Mouse (Mus musculus): Measurements from ENCODE around the gene Nisch. TPM values are rescaled to one million over a fixed set of nuclear protein-coding genes. Genes with fewer than 3 reads are reported as not detected.

Gene Nisch
- polyA plus RNA-seq, 1 experiment from 2014 or later = 368 TPM

DNA sequence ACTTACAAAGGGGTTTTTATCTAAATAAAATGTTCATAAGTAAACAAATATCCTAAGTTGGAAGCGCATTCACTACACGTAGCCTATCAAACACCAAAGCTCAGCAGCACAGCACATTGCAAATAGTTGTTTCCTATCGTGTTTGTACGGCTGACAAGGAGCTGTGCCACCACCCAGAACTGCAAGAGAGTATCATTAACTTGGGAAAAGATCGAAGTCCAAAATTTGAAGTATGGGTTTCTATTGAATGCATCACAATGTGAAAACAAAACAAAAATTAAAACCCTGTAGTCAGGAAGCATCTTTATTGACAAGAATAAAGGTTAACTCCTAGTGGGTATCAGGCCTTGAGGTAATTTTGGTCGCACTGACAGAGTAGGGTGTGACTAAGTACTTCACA is 31.6 kb upstream of the Nisch start:
- Histone ChIP-seq H3K4me1 (ENCODE audit: control insufficient read depth, insufficient read depth, low read length) (peaks cover 6% of the 10 kb centered on the region; the same call in 1 of the 2 replicates), H3K4me2 (replicated peaks; ENCODE audit: low read depth, low read length) (no peak overlapping the region), H3K27me3 (ENCODE audit: control insufficient read depth, insufficient read depth, low read length) (no peaks in the 10 kb centered on the region), H3K36me3 (ENCODE audit: control insufficient read depth, insufficient read depth, low read length) (peaks cover 8% of the 10 kb centered on the region; the same call in 1 of the 2 replicates), H3K9ac (replicated peaks; ENCODE audit: low read depth, low read length) (no peak overlapping the region), H3K9me3 (ENCODE audit: control insufficient read depth, low read depth, low read length) (no peaks in the 10 kb centered on the region), H3K27ac (ENCODE audit: low read length) (no peak overlapping the region), H3K4me3 (ENCODE audit: low read depth, low read length) (no peak overlapping the region)
- 87% methylated on average over 6 of the region's 6 CpGs for WGBS
- ATAC-seq (ENCODE audit: insufficient number of reproducible peaks, insufficient read depth, low FRiP score, low read depth) = no peak

DNA sequence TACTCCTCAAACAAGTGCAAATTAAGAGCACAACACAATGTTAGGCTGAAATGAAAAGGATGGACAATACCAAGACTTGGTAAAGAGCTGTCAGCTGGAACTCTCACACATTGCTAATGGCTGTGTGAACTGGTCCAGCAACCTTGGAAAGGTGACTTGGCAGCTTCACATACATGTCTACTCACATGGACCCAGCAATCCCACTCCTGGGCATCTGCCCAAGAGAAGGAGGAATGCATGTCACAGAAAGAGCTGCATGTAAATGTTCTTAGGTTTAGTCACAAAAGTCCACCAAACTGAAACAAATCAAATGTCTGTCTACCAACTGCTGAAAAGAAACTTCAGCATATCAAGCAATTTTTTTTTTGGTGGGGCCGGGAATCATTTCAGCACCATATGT is 29.2 kb upstream of the Nisch start:
- no peak overlapping the region for H3K4me2 ChIP-seq (replicated peaks; ENCODE audit: low read depth, low read length)
- no peaks in the 10 kb centered on the region for H3K36me3 ChIP-seq (ENCODE audit: control insufficient read depth, insufficient read depth, low read length)
- no peaks in the 10 kb centered on the region for H3K27me3 ChIP-seq (ENCODE audit: control insufficient read depth, insufficient read depth, low read length)
- no peak overlapping the region for H3K27ac ChIP-seq (ENCODE audit: low read length)
- no peak overlapping the region for H3K9ac ChIP-seq (replicated peaks; ENCODE audit: low read depth, low read length)
- H3K9me3 ChIP-seq (ENCODE audit: control insufficient read depth, low read depth, low read length) = no peaks in the 10 kb centered on the region
- no peak for ATAC-seq (ENCODE audit: insufficient number of reproducible peaks, insufficient read depth, low FRiP score, low read depth)
- H3K4me1 ChIP-seq (ENCODE audit: control insufficient read depth, insufficient read depth, low read length) = no peaks in the 10 kb centered on the region; the same call in 1 of the 2 replicates
- no peak overlapping the region for H3K4me3 ChIP-seq (ENCODE audit: low read depth, low read length)
- WGBS = 73% methylated on average over 1 of the region's 1 CpGs

DNA sequence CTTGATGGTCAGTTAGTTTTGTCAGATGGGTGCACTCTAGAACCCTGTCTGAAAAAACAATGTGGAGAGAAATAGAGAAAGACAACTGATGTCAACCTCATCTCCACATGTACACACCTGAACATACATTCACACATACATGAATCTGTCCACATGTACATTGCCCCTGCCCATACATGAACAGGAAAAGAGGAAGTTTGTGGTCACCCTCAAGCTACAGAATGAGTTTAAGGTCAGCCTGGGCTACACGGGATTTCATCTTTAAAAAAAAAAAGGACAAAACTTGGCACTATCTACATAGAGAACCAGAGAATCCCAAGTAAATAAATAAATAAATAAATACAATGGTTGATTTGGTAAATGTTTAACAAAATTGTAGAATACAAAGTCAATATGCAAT is 28.0 kb upstream of the Nisch start:
- H3K9me3 ChIP-seq (ENCODE audit: control insufficient read depth, low read depth, low read length) = no peaks in the 10 kb centered on the region
- H3K27me3 ChIP-seq (ENCODE audit: control insufficient read depth, insufficient read depth, low read length) = no peaks in the 10 kb centered on the region
- no peaks in the 10 kb centered on the region for H3K36me3 ChIP-seq (ENCODE audit: control insufficient read depth, insufficient read depth, low read length)
- 74% methylated on average over 1 of the region's 1 CpGs for WGBS
- H3K27ac ChIP-seq (ENCODE audit: low read length) = no peak overlapping the region
- H3K4me1 ChIP-seq (ENCODE audit: control insufficient read depth, insufficient read depth, low read length) = no peaks in the 10 kb centered on the region
- no peak overlapping the region for H3K9ac ChIP-seq (replicated peaks; ENCODE audit: low read depth, low read length)
- no peak overlapping the region for H3K4me3 ChIP-seq (ENCODE audit: low read depth, low read length)
- ATAC-seq (ENCODE audit: insufficient number of reproducible peaks, insufficient read depth, low FRiP score, low read depth) = no peak
- no peak overlapping the region for H3K4me2 ChIP-seq (replicated peaks; ENCODE audit: low read depth, low read length)

DNA sequence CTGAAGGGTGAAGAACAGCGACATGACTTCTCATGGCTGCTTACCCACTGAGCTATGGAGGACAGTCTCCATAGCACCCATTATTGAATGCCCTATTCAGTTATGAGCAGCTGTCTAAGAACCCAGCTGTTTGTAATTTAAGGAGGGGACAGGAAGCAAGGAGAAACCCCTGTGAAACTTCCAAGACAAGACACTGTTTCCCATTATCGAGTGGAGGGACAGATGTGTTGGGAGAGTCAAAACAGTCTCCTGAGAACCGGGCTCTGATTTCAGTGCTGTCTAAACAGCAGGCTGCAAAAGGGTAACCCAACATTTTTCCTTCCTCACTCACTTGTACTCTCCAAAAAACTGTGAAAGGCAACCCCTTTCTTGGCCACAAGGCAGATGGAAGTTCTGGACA is 23.8 kb upstream of the Nisch start:
- Histone ChIP-seq H3K36me3 (ENCODE audit: control insufficient read depth, insufficient read depth, low read length) (no peaks in the 10 kb centered on the region), H3K9ac (replicated peaks; ENCODE audit: low read depth, low read length) (no peak overlapping the region), H3K4me3 (ENCODE audit: low read depth, low read length) (no peak overlapping the region), H3K27me3 (ENCODE audit: control insufficient read depth, insufficient read depth, low read length) (no peaks in the 10 kb centered on the region), H3K4me2 (replicated peaks; ENCODE audit: low read depth, low read length) (no peak overlapping the region), H3K4me1 (ENCODE audit: control insufficient read depth, insufficient read depth, low read length) (no peaks in the 10 kb centered on the region), H3K9me3 (ENCODE audit: control insufficient read depth, low read depth, low read length) (no peaks in the 10 kb centered on the region), H3K27ac (ENCODE audit: low read length) (no peak overlapping the region)
- 67% methylated on average over 3 of the region's 3 CpGs for WGBS
- ATAC-seq (ENCODE audit: insufficient number of reproducible peaks, insufficient read depth, low FRiP score, low read depth) = no peak

DNA sequence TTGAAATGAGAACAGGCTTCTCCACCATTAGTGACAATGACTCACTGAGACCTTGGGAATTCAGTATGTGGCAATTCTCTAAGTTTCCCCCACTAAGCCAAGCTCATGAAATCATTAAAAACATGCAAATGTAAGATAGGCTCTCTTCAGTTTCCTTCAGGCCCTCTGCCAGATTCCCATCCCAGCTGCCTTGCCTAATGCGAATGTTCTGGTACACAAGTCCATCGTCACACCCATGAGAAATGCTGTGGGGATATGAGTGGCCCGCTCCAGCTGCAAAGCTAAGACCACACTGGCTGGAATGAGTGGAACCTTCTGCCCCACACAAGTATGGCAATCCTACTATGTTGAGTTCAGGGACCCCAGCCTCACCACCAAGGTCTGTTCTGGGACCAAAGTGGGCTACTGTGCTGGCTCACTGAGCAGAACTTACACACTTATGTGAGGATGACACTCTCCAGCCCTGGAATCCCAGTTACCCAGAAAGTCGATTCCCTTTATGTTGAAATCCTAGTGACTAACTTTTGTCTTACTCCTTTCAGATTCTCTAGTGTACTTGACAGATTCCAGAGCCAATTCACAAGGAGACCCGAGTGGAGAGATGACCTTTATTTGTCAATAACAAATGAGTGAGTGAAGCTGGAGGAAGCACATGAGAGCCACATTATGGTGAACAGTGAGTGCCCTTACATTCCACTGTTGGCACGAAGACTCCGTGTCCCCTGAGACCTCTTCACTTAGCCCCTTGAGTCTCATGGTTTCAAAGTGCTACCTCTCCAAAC is 20.5 kb upstream of the Nisch start:
- Histone ChIP-seq H3K27ac (ENCODE audit: low read length) (no peak overlapping the region), H3K9ac (replicated peaks; ENCODE audit: low read depth, low read length) (no peak overlapping the region), H3K36me3 (ENCODE audit: control insufficient read depth, insufficient read depth, low read length) (no peaks in the 10 kb centered on the region), H3K4me1 (ENCODE audit: control insufficient read depth, insufficient read depth, low read length) (no peaks in the 10 kb centered on the region), H3K9me3 (ENCODE audit: control insufficient read depth, low read depth, low read length) (no peaks in the 10 kb centered on the region), H3K27me3 (ENCODE audit: control insufficient read depth, insufficient read depth, low read length) (no peaks in the 10 kb centered on the region), H3K4me2 (replicated peaks; ENCODE audit: low read depth, low read length) (no peak overlapping the region), H3K4me3 (ENCODE audit: low read depth, low read length) (no peak overlapping the region)
- ATAC-seq (ENCODE audit: insufficient number of reproducible peaks, insufficient read depth, low FRiP score, low read depth) = no peak
- WGBS = 80% methylated on average over 7 of the region's 7 CpGs

DNA sequence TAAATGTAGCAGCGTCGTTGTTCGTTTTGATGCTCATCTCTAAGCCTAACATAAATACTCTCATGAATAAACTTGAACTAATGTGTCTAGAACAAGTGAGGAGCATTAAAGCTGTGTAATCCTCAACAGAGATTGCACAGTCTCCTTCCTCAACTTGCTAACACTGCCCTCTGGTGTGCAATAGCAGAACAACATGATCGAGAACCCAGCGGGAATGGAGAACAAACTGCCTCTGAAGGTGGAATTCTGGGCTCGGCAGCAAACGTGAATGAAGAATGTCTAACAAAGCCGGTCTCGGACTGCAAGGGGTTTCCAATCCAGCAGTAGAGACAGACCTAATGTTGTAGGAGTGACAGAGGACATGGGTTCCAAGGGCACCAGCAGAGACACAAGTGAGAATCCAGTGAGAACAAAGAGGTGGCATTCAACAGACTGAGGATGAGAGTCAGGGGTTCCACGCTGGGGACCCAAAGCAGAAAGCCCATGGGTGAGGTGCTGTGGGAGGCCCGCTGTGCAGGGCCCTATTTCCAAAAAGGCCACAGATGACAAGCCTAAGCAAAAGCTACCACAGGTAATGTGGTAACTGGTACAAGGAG is 17.3 kb upstream of the Nisch start:
- Histone ChIP-seq H3K9me3 (ENCODE audit: control insufficient read depth, low read depth, low read length) (no peaks in the 10 kb centered on the region), H3K4me2 (replicated peaks; ENCODE audit: low read depth, low read length) (no peak overlapping the region), H3K36me3 (ENCODE audit: control insufficient read depth, insufficient read depth, low read length) (no peaks in the 10 kb centered on the region), H3K9ac (replicated peaks; ENCODE audit: low read depth, low read length) (no peak overlapping the region), H3K4me3 (ENCODE audit: low read depth, low read length) (no peak overlapping the region), H3K27me3 (ENCODE audit: control insufficient read depth, insufficient read depth, low read length) (no peaks in the 10 kb centered on the region), H3K4me1 (ENCODE audit: control insufficient read depth, insufficient read depth, low read length) (no peaks in the 10 kb centered on the region), H3K27ac (ENCODE audit: low read length) (0 out of 2 replicates have a peak overlapping the region, but pooled peaks have one; percentile 2)
- ATAC-seq (ENCODE audit: insufficient number of reproducible peaks, insufficient read depth, low FRiP score, low read depth) = peak; percentile 58; the same call in 1 of the 2 replicates
- WGBS = 11% methylated on average over 11 of the region's 11 CpGs

DNA sequence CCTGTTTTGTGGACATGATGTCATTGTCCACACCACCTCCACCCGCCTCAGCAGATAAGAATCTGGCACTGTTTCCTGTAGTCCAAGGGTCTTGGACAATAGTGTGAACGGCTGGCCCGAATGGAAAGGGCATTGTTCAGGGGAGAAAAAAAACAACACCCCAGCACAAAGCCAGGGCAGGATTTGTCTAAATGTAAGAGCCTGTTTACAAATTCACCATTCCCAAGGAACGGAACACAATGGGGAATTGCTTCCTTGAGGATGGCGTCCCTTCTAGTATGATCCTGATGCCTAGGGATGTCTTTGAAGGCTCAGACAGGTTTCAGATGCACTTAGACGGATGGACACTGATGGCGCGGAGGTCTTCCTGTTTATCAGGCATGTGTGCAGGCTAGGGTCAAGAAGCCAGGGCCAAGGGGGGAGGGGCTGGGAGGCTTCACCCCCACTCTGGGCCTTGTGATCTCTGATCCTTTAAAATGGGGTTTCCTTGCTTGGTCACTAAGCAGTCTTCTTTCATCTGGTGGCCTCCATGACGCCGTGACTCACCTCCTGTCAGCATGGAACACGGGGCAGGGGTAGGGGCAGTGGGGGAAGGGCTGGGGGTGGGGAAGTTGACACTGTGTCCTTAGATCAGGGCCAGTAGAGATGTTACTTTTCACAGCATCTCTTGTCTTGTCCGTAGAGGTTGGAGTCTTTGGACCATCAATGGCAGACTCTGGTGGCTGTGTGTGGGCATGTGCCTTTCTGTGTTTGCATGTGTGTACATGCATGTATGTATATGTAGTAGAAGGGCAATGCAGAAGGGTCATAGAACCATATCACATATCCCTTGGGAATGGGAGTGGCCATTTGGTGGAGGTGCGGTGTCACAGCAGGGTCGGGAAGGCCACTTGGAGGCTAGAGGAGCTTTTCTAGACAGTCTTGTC is 16.6 kb upstream of the Nisch start:
- H3K36me3 ChIP-seq (ENCODE audit: control insufficient read depth, insufficient read depth, low read length) = no peaks in the 10 kb centered on the region
- 0 out of 2 replicates have a peak overlapping the region, but pooled peaks have one; percentile 2 for H3K27ac ChIP-seq (ENCODE audit: low read length)
- no peak for ATAC-seq (ENCODE audit: insufficient number of reproducible peaks, insufficient read depth, low FRiP score, low read depth)
- H3K9ac ChIP-seq (replicated peaks; ENCODE audit: low read depth, low read length) = no peak overlapping the region
- H3K4me1 ChIP-seq (ENCODE audit: control insufficient read depth, insufficient read depth, low read length) = no peaks in the 10 kb centered on the region
- H3K9me3 ChIP-seq (ENCODE audit: control insufficient read depth, low read depth, low read length) = no peaks in the 10 kb centered on the region
- H3K4me2 ChIP-seq (replicated peaks; ENCODE audit: low read depth, low read length) = no peak overlapping the region
- WGBS = 76% methylated on average over 14 of the region's 14 CpGs
- H3K4me3 ChIP-seq (ENCODE audit: low read depth, low read length) = no peak overlapping the region
- H3K27me3 ChIP-seq (ENCODE audit: control insufficient read depth, insufficient read depth, low read length) = no peaks in the 10 kb centered on the region

DNA sequence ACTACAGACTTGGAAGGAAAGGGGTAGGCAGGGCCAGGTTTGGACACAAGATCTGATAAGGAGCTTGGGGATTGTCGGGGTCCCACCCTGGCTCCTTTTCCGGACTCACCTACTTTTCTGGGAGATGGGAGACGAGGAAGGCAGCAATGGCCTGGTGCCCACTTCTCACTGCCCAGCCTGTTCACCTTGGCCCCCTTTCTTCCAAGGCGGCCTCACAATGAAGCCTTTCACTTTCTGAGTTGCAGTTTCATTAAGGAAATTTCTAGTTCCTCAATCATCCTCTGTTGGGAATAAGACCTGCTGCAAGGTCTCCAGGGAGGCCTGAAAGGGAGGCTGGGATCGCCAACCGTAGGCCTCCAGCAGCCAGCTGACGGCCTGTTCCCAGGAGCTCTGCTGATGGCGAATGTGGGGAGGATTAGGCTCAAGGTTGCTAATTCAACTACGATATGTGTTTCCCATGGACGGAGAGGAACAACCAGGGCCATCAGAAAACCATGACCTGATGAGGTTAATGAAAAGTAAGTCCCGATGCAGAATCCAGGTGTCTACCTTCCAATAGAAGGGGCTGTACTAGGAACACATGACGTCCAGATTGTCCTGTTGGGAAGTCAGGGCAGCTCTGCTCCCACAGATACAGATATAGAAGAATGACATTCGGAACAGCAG is 15.8 kb upstream of the Nisch start:
- Histone ChIP-seq H3K27ac (ENCODE audit: low read length) (no peak overlapping the region; the same call in 1 of the 2 replicates), H3K4me1 (ENCODE audit: control insufficient read depth, insufficient read depth, low read length) (no peaks in the 10 kb centered on the region), H3K4me2 (replicated peaks; ENCODE audit: low read depth, low read length) (no peak overlapping the region), H3K9ac (replicated peaks; ENCODE audit: low read depth, low read length) (no peak overlapping the region), H3K27me3 (ENCODE audit: control insufficient read depth, insufficient read depth, low read length) (no peaks in the 10 kb centered on the region), H3K4me3 (ENCODE audit: low read depth, low read length) (no peak overlapping the region), H3K36me3 (ENCODE audit: control insufficient read depth, insufficient read depth, low read length) (no peaks in the 10 kb centered on the region), H3K9me3 (ENCODE audit: control insufficient read depth, low read depth, low read length) (no peaks in the 10 kb centered on the region)
- WGBS = 85% methylated on average over 13 of the region's 13 CpGs
- no peak for ATAC-seq (ENCODE audit: insufficient number of reproducible peaks, insufficient read depth, low FRiP score, low read depth)

All from stomach, embryonic 14.5 days (tissue).